Mouse (Mus musculus) gastrocnemius, adult 8-10 months (tissue): ENCODE results near the gene Olfr576. TPM values are rescaled to one million over a fixed set of nuclear protein-coding genes. Genes with fewer than 3 reads are reported as not detected.

Source experiments
- DNase-seq, 2 experiments: peaks; one replicate each; pipeline ENCODE4 v3.0.0; 2022; ENCODE audit warnings: low spot score in 2 of 2
- total RNA-seq, 4 experiments: library from RNA; stranded (reverse); gene quantifications; 2 replicates each; pipeline ENCODE4 v1.2.4; 2022

Olfr576 gene
- not detected for total RNA-seq

- DNase-seq: no peak
Observed at GRCm38 (mm10) chr7:102962360-102962759, at the start of gene Olfr576. Olfr576 (plus strand) TSS chr7:102962660.

DNA sequence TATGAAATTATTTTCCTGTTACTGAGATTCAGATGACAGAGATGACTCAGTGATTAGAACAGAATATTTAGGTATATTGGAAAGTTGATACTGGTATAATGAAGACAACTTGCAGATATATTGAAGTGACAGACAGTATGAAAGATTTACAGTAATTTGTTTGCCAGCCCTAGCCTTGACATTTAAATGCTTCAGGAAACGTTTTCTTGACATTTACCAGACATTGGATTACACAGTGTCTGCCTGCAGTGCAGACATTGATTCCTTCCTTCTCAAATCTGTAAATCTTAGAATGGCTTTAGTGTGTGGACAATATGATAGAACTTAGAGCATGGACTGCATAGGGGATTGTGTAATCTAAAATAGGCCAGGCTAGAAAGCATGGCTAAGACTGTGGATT is 47.2 kb upstream of the Olfr576 start:
- DNase-seq: no peak

DNA sequence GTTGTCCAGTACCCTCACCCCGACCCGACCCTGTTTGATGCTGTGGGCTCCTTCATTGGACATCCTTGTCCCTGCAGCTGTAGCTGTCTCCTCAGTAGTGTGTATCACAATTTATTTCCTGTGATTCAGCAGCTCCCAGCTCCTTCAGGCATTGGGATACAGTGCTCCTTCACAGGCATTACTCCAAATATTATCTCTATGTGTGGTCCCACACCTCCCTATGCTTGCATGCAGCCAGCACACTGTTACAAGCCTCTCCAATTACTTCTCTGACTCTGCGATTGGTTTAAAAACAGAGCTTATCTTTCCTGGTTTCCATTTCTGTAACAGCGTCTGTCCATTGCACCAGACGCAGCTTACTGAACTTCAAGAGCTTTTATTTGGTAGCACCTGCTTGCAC is 46.1 kb upstream of the Olfr576 start:
- no peak for DNase-seq

- no peak for DNase-seq
Observed at GRCm38 (mm10) chr7:102917032-102917875, 45.2 kb upstream of the Olfr576 start, which contains the start of gene Olfr571. Olfr571 (minus strand) TSS chr7:102917536.

- no peak for DNase-seq
Observed at GRCm38 (mm10) chr7:102919632-102920031, 42.8 kb upstream of the Olfr576 start.

GRCm38 (mm10) chr7:102924109-102924508 is 38.4 kb upstream of the Olfr576 start, which contains the start of gene Olfr572:
Olfr572 (plus strand) TSS chr7:102924409.
- no peak for DNase-seq

DNA sequence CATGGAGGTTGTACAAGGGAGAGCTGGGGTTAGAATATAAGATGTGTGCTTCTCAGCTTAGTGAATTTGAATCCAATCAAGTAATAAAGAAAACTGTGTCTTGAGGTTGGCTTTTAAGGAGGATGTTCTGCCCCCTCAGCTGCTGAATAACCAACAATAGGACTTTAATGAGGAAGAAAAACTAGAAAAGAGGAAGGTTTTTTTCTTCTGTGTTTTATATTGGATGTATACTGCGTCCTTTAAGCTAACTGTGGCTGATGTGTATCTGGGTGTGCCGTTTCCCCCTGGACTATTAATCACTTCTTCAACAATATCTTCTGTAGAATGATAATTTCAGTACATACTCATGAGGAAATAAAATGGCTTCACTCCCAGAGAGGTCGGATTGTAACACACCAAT is 35.4 kb upstream of the Olfr576 start:
- DNase-seq: no peak

- DNase-seq: no peak
Observed at GRCm38 (mm10) chr7:102942475-102942874, 20.0 kb upstream of the Olfr576 start, which contains the start of gene Olfr573-ps1. Olfr573-ps1 (minus strand) TSS chr7:102942575.

- no peak for DNase-seq
Observed at GRCm38 (mm10) chr7:102943417-102943816, 19.0 kb upstream of the Olfr576 start.

DNA sequence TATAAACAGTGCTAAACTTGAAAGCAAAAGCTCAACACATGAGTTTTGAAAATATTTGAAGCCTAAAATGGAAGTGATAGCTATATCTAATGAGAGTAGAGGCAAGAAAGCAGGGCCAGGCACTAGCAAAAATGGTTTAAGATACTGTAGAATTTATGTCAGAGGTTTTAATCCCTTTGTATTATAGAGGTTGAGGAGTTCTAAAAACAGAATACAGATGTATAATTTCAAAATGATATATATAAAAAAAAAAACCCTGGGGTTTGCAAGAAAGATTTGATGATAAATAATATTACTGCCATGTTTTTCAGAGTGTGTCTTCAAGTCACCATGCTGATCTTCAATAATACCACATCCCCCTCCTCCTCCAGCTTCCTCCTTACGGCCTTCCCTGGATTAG is 14.3 kb upstream of the Olfr576 start, which contains the start of gene Olfr574:
Gene Olfr574 (plus strand): TSS at position 301 of the 400 bp plus-strand sequence.
- no peak for DNase-seq

DNA sequence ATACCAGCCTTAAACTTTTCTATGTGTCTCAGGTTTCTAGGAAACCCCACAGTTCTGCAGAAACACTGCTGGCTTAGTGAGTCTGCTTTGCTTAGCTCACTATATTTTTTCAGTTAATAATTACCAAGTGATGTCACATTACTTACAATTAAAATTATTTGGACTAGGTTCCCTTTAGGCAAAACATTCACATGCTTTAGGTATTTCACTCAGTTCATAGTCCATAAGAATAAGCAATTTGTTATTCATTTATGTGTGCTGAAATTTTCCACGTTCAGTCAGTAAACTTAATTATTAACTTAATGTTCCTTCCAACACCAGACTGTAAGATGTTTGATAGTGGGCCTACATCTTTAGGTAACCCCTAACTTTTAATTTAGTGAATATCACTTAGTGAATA is 11.7 kb upstream of the Olfr576 start:
- DNase-seq: no peak

- DNase-seq: no peak
Observed at GRCm38 (mm10) chr7:102958137-102958536, 4.3 kb upstream of the Olfr576 start.

- no peak for DNase-seq
Observed at GRCm38 (mm10) chr7:102958593-102958992, 3.9 kb upstream of the Olfr576 start, which contains the start of gene Olfr575. Olfr575 (minus strand) TSS chr7:102958775.

- DNase-seq: no peak
Observed at GRCm38 (mm10) chr7:102974399-102974798, 11.9 kb downstream of the Olfr576 start.

- no peak for DNase-seq
Observed at GRCm38 (mm10) chr7:102975843-102976242, 13.4 kb downstream of the Olfr576 start, which contains the start of gene Olfr577. Olfr577 (minus strand) TSS chr7:102975943.

DNA sequence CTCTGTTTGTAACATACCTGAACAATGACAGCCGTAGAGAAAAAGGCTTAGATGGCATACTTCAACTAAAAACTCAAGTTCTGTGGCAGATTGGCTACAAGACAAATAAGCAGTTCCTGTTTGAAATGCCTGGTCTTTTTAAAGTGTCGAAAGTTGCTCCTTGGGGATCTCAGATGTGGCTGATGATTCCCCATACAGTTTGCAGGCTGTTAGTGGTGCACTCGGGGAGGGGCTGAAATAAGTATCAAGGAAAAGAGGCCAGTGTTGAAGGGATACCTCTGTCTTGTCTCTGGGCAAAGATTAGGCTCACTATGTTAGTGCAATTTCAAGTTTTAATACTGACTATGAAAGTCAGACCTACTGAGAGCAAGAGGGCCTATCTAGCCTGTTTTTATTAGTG is 26.8 kb downstream of the Olfr576 start, which contains the start of gene Olfr578:
Gene Olfr578 (minus strand): TSS at position 101 of the 400 bp plus-strand sequence.
- no peak for DNase-seq

Other genes with a start within 250 kb of the Olfr576 start
- gene Olfr33, start 243.6 kb upstream of the Olfr576 start, total RNA-seq: not detected
- not detected for gene Olfr559, start 235.2 kb upstream of the Olfr576 start, total RNA-seq
- gene Olfr560, start 203.3 kb upstream of the Olfr576 start, total RNA-seq: not detected
- under 1 TPM in 3 of 4 experiments, not detected in 1; 0.29 to 0.34 (median 0.32) TPM for gene Olfr78, start 203.2 kb upstream of the Olfr576 start, total RNA-seq
- not detected for gene Olfr561, start 191.4 kb upstream of the Olfr576 start, total RNA-seq
- not detected for gene Olfr564, start 159.2 kb upstream of the Olfr576 start, total RNA-seq
- gene Olfr566, start 103.9 kb upstream of the Olfr576 start, total RNA-seq: not detected
- not detected for gene Olfr568, start 85.5 kb upstream of the Olfr576 start, total RNA-seq
- not detected for gene Olfr569, start 71.8 kb upstream of the Olfr576 start, total RNA-seq
- not detected for gene Olfr570, start 68.1 kb upstream of the Olfr576 start, total RNA-seq
- not detected for gene Olfr571, start 45.1 kb upstream of the Olfr576 start, total RNA-seq
- gene Olfr572, start 38.3 kb upstream of the Olfr576 start, total RNA-seq: not detected
- gene Olfr573-ps1, start 20.1 kb upstream of the Olfr576 start, total RNA-seq: not detected
- gene Olfr574, start 14.2 kb upstream of the Olfr576 start, total RNA-seq: not detected
- gene Olfr575, start 3.9 kb upstream of the Olfr576 start, total RNA-seq: not detected
- not detected for gene Olfr577, start 13.3 kb downstream of the Olfr576 start, total RNA-seq
- not detected for gene Olfr578, start 26.7 kb downstream of the Olfr576 start, total RNA-seq
- not detected for gene Olfr582, start 75.4 kb downstream of the Olfr576 start, total RNA-seq
- not detected for gene Olfr583, start 88.6 kb downstream of the Olfr576 start, total RNA-seq
- gene Olfr584, start 119.2 kb downstream of the Olfr576 start, total RNA-seq: not detected
- gene Olfr585, start 135.1 kb downstream of the Olfr576 start, total RNA-seq: not detected
- not detected for gene Olfr586, start 163.0 kb downstream of the Olfr576 start, total RNA-seq
- gene Olfr588-ps1, start 178.2 kb downstream of the Olfr576 start, total RNA-seq: not detected
- gene Olfr589, start 193.7 kb downstream of the Olfr576 start, total RNA-seq: not detected
- gene Olfr591, start 215.7 kb downstream of the Olfr576 start, total RNA-seq: not detected
- not detected for gene Olfr592, start 222.1 kb downstream of the Olfr576 start, total RNA-seq
- gene Olfr593, start 249.2 kb downstream of the Olfr576 start, total RNA-seq: not detected